Mouse (Mus musculus) embryonic facial prominence, embryonic 11.5 days (tissue): ENCODE measurements around the gene Actn2. TPM values are rescaled to one million over a fixed set of nuclear protein-coding genes. Genes with fewer than 3 reads are reported as not detected.

Experiments used
- ATAC-seq: fragments of 200-750 bp; cut with Nextera tagmentation; replicated peaks from 2 replicates; pipeline ENCODE4 v1.8.0; 2017; ENCODE audit warnings: low read depth; ENCODE audit not compliant: insufficient number of reproducible peaks, low FRiP score, low TSS enrichment
- DNase-seq: peaks from one replicate; pipeline ENCODE4 v3.0.0-alpha.2; 2015; ENCODE audit warnings: low spot score
- H3K27ac ChIP-seq: fragments of 300-500 bp; sonication (generic); replicated peaks from 2 replicates; pipeline ENCODE4 v1.5.1; 2014; ENCODE audit warnings: mild to moderate bottlenecking, low read depth, low read length, control low read depth
- H3K27me3 ChIP-seq: fragments of 300-500 bp; sonication (generic); 2 replicates; pipeline ENCODE4 v1.6.1; 2014; ENCODE audit warnings: mild to moderate bottlenecking, low read length, moderate library complexity, mixed read lengths; ENCODE audit not compliant: control insufficient read depth, insufficient read depth
- H3K36me3 ChIP-seq: fragments of 300-500 bp; sonication (generic); replicated peaks from 2 replicates; pipeline ENCODE4 v1.6.1; 2014; ENCODE audit warnings: low read depth, mild to moderate bottlenecking, low read length, moderate library complexity, mixed read lengths; ENCODE audit not compliant: control insufficient read depth, insufficient read depth
- H3K4me1 ChIP-seq: fragments of 300-500 bp; sonication (generic); 2 replicates; pipeline ENCODE4 v1.6.1; 2014; ENCODE audit warnings: low read length, mixed read lengths; ENCODE audit not compliant: control insufficient read depth, insufficient read depth
- H3K4me2 ChIP-seq: fragments of 300-500 bp; sonication (generic); 2 replicates; pipeline ENCODE4 v1.6.1; 2014; ENCODE audit warnings: low read depth, mild to moderate bottlenecking, control low read depth, low read length, moderate library complexity
- H3K4me3 ChIP-seq: fragments of 300-500 bp; sonication (generic); 2 replicates; pipeline ENCODE4 v1.5.1; 2014; ENCODE audit warnings: low read depth, low read length, control low read depth
- H3K9ac ChIP-seq: fragments of 300-500 bp; sonication (generic); replicated peaks from 2 replicates; pipeline ENCODE4 v1.6.1; 2014; ENCODE audit warnings: mild to moderate bottlenecking, control low read depth, low read length
- H3K9me3 ChIP-seq: fragments of 300-500 bp; sonication (generic); replicated peaks from 2 replicates; pipeline ENCODE4 v1.6.1; 2016; ENCODE audit warnings: mild to moderate bottlenecking, low read length, inconsistent platforms, mixed read lengths; ENCODE audit not compliant: control insufficient read depth
- WGBS: fragments of 180-500 bp; shearing (Covaris S2); extraction: QIAGEN DNeasy Blood & Tissue Kit; methylation state at CpG from one replicate; pipeline ENCODE4 v1.1.7; 2014; 5-methylcytosine and 5-hydroxymethylcytosine counted together
- polyA plus RNA-seq: library from polyadenylated mRNA; unstranded; fragments of >200 nt; fragmentation: Nextera tagmentation; extraction: Ambion mirVana; gene quantifications from 2 replicates; pipeline ENCODE4 v1.2.1, GENCODE M21; 2014

Actn2 gene
- polyA plus RNA-seq, 1 experiment from 2014 or later, result 10.5 TPM

GRCm38 (mm10) chr13:12311930-12312492 lies 28.5 kb downstream of the Actn2 start:
- WGBS, result 83% methylated on average over 10 of the region's 10 CpGs
- ATAC-seq, result no peak

GRCm38 (mm10) chr13:12311371-12311770 lies 29.2 kb downstream of the Actn2 start:
- Histone ChIP-seq H3K27me3 (no peaks in the 10 kb centered on the region), H3K4me1 (no peaks in the 10 kb centered on the region), H3K27ac (no peak overlapping the region), H3K9ac (no peak overlapping the region), H3K36me3 (no peaks in the 10 kb centered on the region), H3K4me3 (no peak overlapping the region), H3K9me3 (no peaks in the 10 kb centered on the region), H3K4me2 (no peak overlapping the region)
- 86% methylated on average over 4 of the region's 4 CpGs for WGBS
- ATAC-seq (no peak), DNase-seq (no peak)

More at GRCm38 (mm10) chr13:12311930-12312492, 28.5 kb downstream of the Actn2 start:
- no peak overlapping the region for H3K4me2 ChIP-seq
- H3K4me1 ChIP-seq, result no peaks in the 10 kb centered on the region
- H3K9ac ChIP-seq, result no peak overlapping the region
- no peaks in the 10 kb centered on the region for H3K9me3 ChIP-seq
- no peak overlapping the region for H3K4me3 ChIP-seq
- no peaks in the 10 kb centered on the region for H3K27me3 ChIP-seq
- H3K36me3 ChIP-seq, result no peaks in the 10 kb centered on the region
- no peak overlapping the region for H3K27ac ChIP-seq
- no peak for DNase-seq

GRCm38 (mm10) chr13:12309446-12309845 lies 31.1 kb downstream of the Actn2 start:
- H3K4me1 ChIP-seq, result no peaks in the 10 kb centered on the region
- no peak overlapping the region for H3K4me3 ChIP-seq
- no peak overlapping the region for H3K9ac ChIP-seq
- H3K4me2 ChIP-seq, result no peak overlapping the region
- no peaks in the 10 kb centered on the region for H3K27me3 ChIP-seq
- ATAC-seq (no peak), DNase-seq (no peak)
- WGBS, result 92% methylated on average over 3 of the region's 3 CpGs
- no peaks in the 10 kb centered on the region for H3K36me3 ChIP-seq
- no peaks in the 10 kb centered on the region for H3K9me3 ChIP-seq
- H3K27ac ChIP-seq, result no peak overlapping the region

GRCm38 (mm10) chr13:12308878-12309277 lies 31.7 kb downstream of the Actn2 start:
- 90% methylated on average over 12 of the region's 12 CpGs for WGBS
- ATAC-seq, result no peak
- DNase-seq, result no peak
- Histone ChIP-seq H3K4me3 (no peak overlapping the region), H3K27me3 (no peaks in the 10 kb centered on the region), H3K36me3 (no peaks in the 10 kb centered on the region), H3K4me1 (no peaks in the 10 kb centered on the region), H3K9me3 (no peaks in the 10 kb centered on the region), H3K9ac (no peak overlapping the region), H3K27ac (no peak overlapping the region), H3K4me2 (no peak overlapping the region)

GRCm38 (mm10) chr13:12308473-12308872 lies 32.1 kb downstream of the Actn2 start:
- DNase-seq, result no peak
- Histone ChIP-seq H3K9ac (no peak overlapping the region), H3K27ac (no peak overlapping the region), H3K36me3 (no peaks in the 10 kb centered on the region), H3K4me3 (no peak overlapping the region), H3K4me1 (no peaks in the 10 kb centered on the region), H3K9me3 (no peaks in the 10 kb centered on the region), H3K27me3 (no peaks in the 10 kb centered on the region), H3K4me2 (no peak overlapping the region)
- WGBS, result 85% methylated on average over 8 of the region's 8 CpGs
- ATAC-seq, result no peak

DNA sequence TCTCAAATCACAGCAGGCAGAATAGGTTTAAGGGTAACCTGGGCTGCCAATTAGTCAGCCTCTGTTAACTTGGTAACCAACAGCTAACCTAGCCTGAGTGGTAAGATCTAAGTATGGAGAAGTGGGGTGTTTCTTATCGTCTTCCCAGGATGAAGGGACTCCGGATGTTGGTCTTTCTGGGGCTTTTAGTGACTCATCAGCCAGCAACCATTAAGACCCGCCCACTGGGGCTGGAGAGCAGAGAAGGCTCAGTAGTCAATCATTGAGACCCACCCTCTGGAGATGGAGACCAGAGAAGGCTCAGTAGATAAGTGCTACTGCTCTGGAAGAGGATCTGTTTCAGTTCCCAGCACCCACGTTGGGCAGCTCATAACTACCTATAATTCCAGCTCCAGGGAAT lies 33.3 kb downstream of the Actn2 start:
- Histone ChIP-seq H3K4me3 (no peak overlapping the region), H3K27me3 (no peaks in the 10 kb centered on the region), H3K9ac (no peak overlapping the region), H3K9me3 (no peaks in the 10 kb centered on the region), H3K4me1 (no peaks in the 10 kb centered on the region), H3K36me3 (no peaks in the 10 kb centered on the region), H3K4me2 (no peak overlapping the region), H3K27ac (no peak overlapping the region)
- no peak for DNase-seq
- 76% methylated on average over 4 of the region's 4 CpGs for WGBS
- no peak for ATAC-seq

- Histone ChIP-seq H3K9ac (no peak overlapping the region), H3K36me3 (no peaks in the 10 kb centered on the region), H3K27me3 (no peaks in the 10 kb centered on the region), H3K4me1 (no peaks in the 10 kb centered on the region), H3K4me2 (no peak overlapping the region), H3K27ac (no peak overlapping the region), H3K4me3 (no peak overlapping the region), H3K9me3 (no peaks in the 10 kb centered on the region)
- no peak for ATAC-seq
- no peak for DNase-seq
- whole genome bisulfite sequencing, result 82% methylated on average over 8 of the region's 8 CpGs
Measured at GRCm38 (mm10) chr13:12305540-12305939, 35.0 kb downstream of the Actn2 start.

GRCm38 (mm10) chr13:12304991-12305390 lies 35.6 kb downstream of the Actn2 start:
- Histone ChIP-seq H3K4me1 (no peaks in the 10 kb centered on the region), H3K9me3 (no peaks in the 10 kb centered on the region), H3K9ac (no peak overlapping the region), H3K4me3 (no peak overlapping the region), H3K27me3 (no peaks in the 10 kb centered on the region), H3K4me2 (no peak overlapping the region), H3K36me3 (no peaks in the 10 kb centered on the region), H3K27ac (no peak overlapping the region)
- ATAC-seq, result no peak
- 84% methylated on average over 5 of the region's 5 CpGs for WGBS
- DNase-seq, result no peak
